Mouse (Mus musculus) hindbrain, embryonic 12.5 days (tissue): ENCODE measurements around the gene Tsnaxip1. TPM values are rescaled to one million over a fixed set of nuclear protein-coding genes. Genes with fewer than 3 reads are reported as not detected.
A peak's percentile ranks its signal among the peaks of the same experiment; 100 is the strongest.
"Not testable (repeated sequence)": the region's sequence is repeated elsewhere in the genome, so short reads cannot be mapped to it uniquely, and the experiment has no call there.

Source experiments
- ATAC-seq: fragments of 200-750 bp; cut with Nextera tagmentation; 2 replicates; pipeline ENCODE4 v1.8.0; 2017; ENCODE audit warnings: moderate TSS enrichment; ENCODE audit not compliant: low FRiP score
- H3K27ac ChIP-seq: fragments of 300-500 bp; sonication (generic); 2 replicates; pipeline ENCODE4 v1.5.1; 2016; ENCODE audit warnings: mild to moderate bottlenecking
- H3K27me3 ChIP-seq: fragments of 300-500 bp; sonication (generic); 2 replicates; pipeline ENCODE4 v1.6.1; 2016; ENCODE audit warnings: mild to moderate bottlenecking
- H3K36me3 ChIP-seq: fragments of 300-500 bp; sonication (generic); 2 replicates; pipeline ENCODE4 v1.6.1; 2016; ENCODE audit warnings: mild to moderate bottlenecking
- H3K4me1 ChIP-seq: fragments of 300-500 bp; sonication (generic); 2 replicates; pipeline ENCODE4 v1.6.1; 2016
- H3K4me2 ChIP-seq: fragments of 300-500 bp; sonication (generic); replicated peaks from 2 replicates; pipeline ENCODE4 v1.6.1; 2016; ENCODE audit warnings: mild to moderate bottlenecking
- H3K4me3 ChIP-seq: fragments of 300-500 bp; sonication (generic); 2 replicates; pipeline ENCODE4 v1.5.1; 2016; ENCODE audit warnings: mild to moderate bottlenecking
- H3K9ac ChIP-seq: fragments of 300-500 bp; sonication (generic); 2 replicates; pipeline ENCODE4 v1.6.1; 2016; ENCODE audit warnings: mild to moderate bottlenecking, moderate library complexity
- H3K9me3 ChIP-seq: fragments of 300-500 bp; sonication (generic); replicated peaks from 2 replicates; pipeline ENCODE4 v1.6.1; 2016; ENCODE audit warnings: mild to moderate bottlenecking
- WGBS: fragments of 180-500 bp; shearing (Covaris S2); methylation state at CpG from one replicate; pipeline ENCODE4 v1.1.7; 2016; 5-methylcytosine and 5-hydroxymethylcytosine counted together
- polyA plus RNA-seq: library from polyadenylated mRNA; unstranded; fragments of >200 nt; fragmentation: Nextera tagmentation; extraction: Ambion mirVana; gene quantifications from 2 replicates; pipeline ENCODE4 v1.2.1, GENCODE M21; 2016

Gene Tsnaxip1
- polyA plus RNA-seq, 1 experiment from 2014 or later: 0.84 TPM

GRCm38 (mm10) chr8:105825506-105825905 lies 2.0 kb upstream of the Tsnaxip1 start:
- no peak for ATAC-seq
- no peaks in the 10 kb centered on the region for H3K9me3 ChIP-seq
- peaks cover 46% of the 10 kb centered on the region for H3K36me3 ChIP-seq
- peaks cover 12% of the 10 kb centered on the region for H3K4me1 ChIP-seq
- H3K27ac ChIP-seq: no peak overlapping the region
- peak overlapping the region; percentile 96 for H3K4me2 ChIP-seq
- WGBS: 86% methylated on average over 4 of the region's 4 CpGs
- no peak overlapping the region for H3K9ac ChIP-seq
- no peaks in the 10 kb centered on the region for H3K27me3 ChIP-seq
- H3K4me3 ChIP-seq: peak overlapping the region; percentile 90

- H3K4me3 ChIP-seq: peak overlapping the region; percentile 90
- H3K9ac ChIP-seq: peak overlapping the region; percentile 87
- H3K4me2 ChIP-seq: peak overlapping the region; percentile 96
- H3K27ac ChIP-seq: 0 out of 2 replicates have a peak overlapping the region, but pooled peaks have one; percentile 24
- 14% methylated on average over 4 of the region's 4 CpGs for WGBS
- ATAC-seq: no peak
- H3K9me3 ChIP-seq: no peaks in the 10 kb centered on the region
- no peaks in the 10 kb centered on the region for H3K27me3 ChIP-seq
- peaks cover 12% of the 10 kb centered on the region for H3K4me1 ChIP-seq
- H3K36me3 ChIP-seq: peaks cover 37% of the 10 kb centered on the region
Observed at GRCm38 (mm10) chr8:105826379-105826778, 1.2 kb upstream of the Tsnaxip1 start.

GRCm38 (mm10) chr8:105833740-105834139 lies 6.2 kb downstream of the Tsnaxip1 start:
- not testable (repeated sequence) for H3K4me2 ChIP-seq, H3K4me3 ChIP-seq, H3K4me1 ChIP-seq, H3K9me3 ChIP-seq, H3K36me3 ChIP-seq, H3K27me3 ChIP-seq, H3K9ac ChIP-seq, ATAC-seq, H3K27ac ChIP-seq
- 84% methylated on average over 2 of the region's 2 CpGs for WGBS

- H3K4me3 ChIP-seq: no peak overlapping the region
- no peaks in the 10 kb centered on the region for H3K36me3 ChIP-seq
- no peaks in the 10 kb centered on the region for H3K9me3 ChIP-seq
- no peak overlapping the region for H3K4me2 ChIP-seq
- no peak for ATAC-seq
- H3K27me3 ChIP-seq: no peaks in the 10 kb centered on the region
- no peak overlapping the region for H3K27ac ChIP-seq
- no peak overlapping the region for H3K9ac ChIP-seq
- 30% methylated on average over 11 of the region's 11 CpGs for WGBS
- H3K4me1 ChIP-seq: no peaks in the 10 kb centered on the region
Observed at GRCm38 (mm10) chr8:105835318-105835717, 7.8 kb downstream of the Tsnaxip1 start.

- no peak for ATAC-seq
- H3K36me3 ChIP-seq: no peaks in the 10 kb centered on the region
- WGBS: 84% methylated on average over 6 of the region's 6 CpGs
- H3K4me3 ChIP-seq: no peak overlapping the region
- no peak overlapping the region for H3K4me2 ChIP-seq
- H3K27ac ChIP-seq: no peak overlapping the region
- no peaks in the 10 kb centered on the region for H3K27me3 ChIP-seq
- H3K4me1 ChIP-seq: no peaks in the 10 kb centered on the region
- H3K9me3 ChIP-seq: no peaks in the 10 kb centered on the region
- no peak overlapping the region for H3K9ac ChIP-seq
Observed at GRCm38 (mm10) chr8:105836991-105837390, 9.5 kb downstream of the Tsnaxip1 start.

GRCm38 (mm10) chr8:105839209-105839608 lies 11.7 kb downstream of the Tsnaxip1 start:
- Histone ChIP-seq H3K27me3 (no peaks in the 10 kb centered on the region), H3K9ac (no peak overlapping the region), H3K27ac (no peak overlapping the region), H3K4me2 (no peak overlapping the region), H3K9me3 (no peaks in the 10 kb centered on the region), H3K4me3 (no peak overlapping the region), H3K4me1 (no peaks in the 10 kb centered on the region), H3K36me3 (peaks cover 8% of the 10 kb centered on the region)
- WGBS: 91% methylated on average over 5 of the region's 5 CpGs
- ATAC-seq: no peak

GRCm38 (mm10) chr8:105846678-105847077 lies 19.1 kb downstream of the Tsnaxip1 start:
- H3K4me3 ChIP-seq: no peak overlapping the region

GRCm38 (mm10) chr8:105850014-105850413 lies 22.5 kb downstream of the Tsnaxip1 start:
- H3K36me3 ChIP-seq: peaks cover 47% of the 10 kb centered on the region
- no peaks in the 10 kb centered on the region for H3K27me3 ChIP-seq
- no peak overlapping the region for H3K9ac ChIP-seq
- H3K27ac ChIP-seq: no peak overlapping the region
- H3K4me2 ChIP-seq: 0 out of 2 replicates have a peak overlapping the region, but pooled peaks have one; percentile 84
- H3K9me3 ChIP-seq: no peaks in the 10 kb centered on the region
- peaks cover 10% of the 10 kb centered on the region for H3K4me1 ChIP-seq
- H3K4me3 ChIP-seq: no peak overlapping the region
- WGBS: 76% methylated on average over 4 of the region's 4 CpGs
- ATAC-seq: no peak

More at GRCm38 (mm10) chr8:105846678-105847077, 19.1 kb downstream of the Tsnaxip1 start:
- no peak for ATAC-seq
- no peaks in the 10 kb centered on the region for H3K27me3 ChIP-seq
- no peak overlapping the region for H3K9ac ChIP-seq
- H3K4me2 ChIP-seq: no peak overlapping the region
- no peak overlapping the region for H3K27ac ChIP-seq
- no peaks in the 10 kb centered on the region for H3K9me3 ChIP-seq
- H3K36me3 ChIP-seq: peaks cover 63% of the 10 kb centered on the region
- H3K4me1 ChIP-seq: peaks cover 7% of the 10 kb centered on the region
- 93% methylated on average over 11 of the region's 11 CpGs for WGBS

- Histone ChIP-seq H3K9ac (no peak overlapping the region), H3K9me3 (no peaks in the 10 kb centered on the region), H3K4me3 (peak overlapping the region; percentile 13), H3K27ac (no peak overlapping the region), H3K27me3 (no peaks in the 10 kb centered on the region), H3K4me1 (peaks cover 10% of the 10 kb centered on the region), H3K4me2 (peak overlapping the region; percentile 84), H3K36me3 (peaks cover 41% of the 10 kb centered on the region)
- WGBS: 82% methylated on average over 7 of the region's 7 CpGs
- no peak for ATAC-seq
Observed at GRCm38 (mm10) chr8:105850611-105851010, 23.1 kb downstream of the Tsnaxip1 start.

- no peaks in the 10 kb centered on the region for H3K27me3 ChIP-seq
- H3K36me3 ChIP-seq: peaks cover 30% of the 10 kb centered on the region
- H3K27ac ChIP-seq: peak overlapping the region; percentile 77
- peaks cover 17% of the 10 kb centered on the region for H3K4me1 ChIP-seq
- H3K9ac ChIP-seq: peak overlapping the region; percentile 87
- peak overlapping the region; percentile 77 for H3K4me3 ChIP-seq
- under 1% methylated on average over 34 of the region's 34 CpGs for WGBS
- ATAC-seq: peak; percentile 79
- peak overlapping the region; percentile 84 for H3K4me2 ChIP-seq
- H3K9me3 ChIP-seq: no peaks in the 10 kb centered on the region
Observed at GRCm38 (mm10) chr8:105851651-105852143, 24.2 kb downstream of the Tsnaxip1 start.

GRCm38 (mm10) chr8:105852146-105852729 lies 24.7 kb downstream of the Tsnaxip1 start:
- peak; percentile 0; the same call in 1 of the 2 replicates for ATAC-seq
- Histone ChIP-seq H3K4me3 (peak overlapping the region; percentile 77; the same call in 1 of the 2 replicates), H3K36me3 (peaks cover 24% of the 10 kb centered on the region), H3K4me1 (peaks cover 22% of the 10 kb centered on the region), H3K9ac (no peak overlapping the region), H3K9me3 (no peaks in the 10 kb centered on the region), H3K27me3 (no peaks in the 10 kb centered on the region), H3K27ac (no peak overlapping the region), H3K4me2 (no peak overlapping the region)
- 81% methylated on average over 12 of the region's 12 CpGs for WGBS

GRCm38 (mm10) chr8:105853178-105853577 lies 25.6 kb downstream of the Tsnaxip1 start, which contains the start of gene Cenpt:
TSS of gene Cenpt (minus strand) at chr8:105853278.
- WGBS: 90% methylated on average over 3 of the region's 3 CpGs
- H3K4me2 ChIP-seq: no peak within 1 kb of the TSS

GRCm38 (mm10) chr8:105854303-105854702 lies 26.8 kb downstream of the Tsnaxip1 start:
- ATAC-seq: no peak
- Histone ChIP-seq H3K36me3 (peaks cover 4% of the 10 kb centered on the region), H3K9ac (peak overlapping the region; percentile 70; the same call in 1 of the 2 replicates), H3K9me3 (no peaks in the 10 kb centered on the region), H3K27me3 (no peaks in the 10 kb centered on the region), H3K4me2 (peak overlapping the region; percentile 84), H3K4me1 (peaks cover 31% of the 10 kb centered on the region), H3K27ac (peak overlapping the region; percentile 81; the same call in 1 of the 2 replicates), H3K4me3 (peak overlapping the region; percentile 65)
- WGBS: 27% methylated on average over 8 of the region's 8 CpGs

More at GRCm38 (mm10) chr8:105853178-105853577, 25.6 kb downstream of the Tsnaxip1 start, which contains the start of gene Cenpt:
- Histone ChIP-seq H3K4me3 (no peak within 1 kb of the TSS), H3K9me3 (no peaks in the 10 kb centered on the region), H3K27ac (no peak within 1 kb of the TSS), H3K9ac (no peak within 1 kb of the TSS), H3K36me3 (peaks cover 15% of the 10 kb centered on the region), H3K27me3 (no peaks in the 10 kb centered on the region), H3K4me1 (peaks cover 29% of the 10 kb centered on the region)
- no peak for ATAC-seq
